Mouse (Mus musculus) frontal cortex, adult 2 months (tissue): ENCODE results near the gene Kctd21. TPM values are rescaled to one million over a fixed set of nuclear protein-coding genes. Genes with fewer than 3 reads are reported as not detected.

Experiments
- DNase-seq, 2 experiments: peaks; one replicate each; pipeline ENCODE4 v3.0.0; 2022; ENCODE audit warnings: low spot score in 1 of 2; ENCODE audit errors: extremely low spot score in 1 of 2
- polyA plus RNA-seq: library from polyadenylated mRNA; depleted of rRNA; stranded (reverse); fragments of >200 nt; gene quantifications from 2 replicates; pipeline ENCODE4 v1.2.3, GENCODE M21; 2012; rRNA removed

Gene Kctd21
- 13.5 and 14.0 TPM in 2 replicates for polyA plus RNA-seq

- DNase-seq = peak; percentile 87 to 95
Observed at GRCm38 (mm10) chr7:97331726-97332666, at the start of gene Kctd21, which contains the start of gene Usp35. Kctd21 (plus strand) TSS chr7:97332327. Usp35 (minus strand) TSS chr7:97332020.

- DNase-seq = no peak
Observed at GRCm38 (mm10) chr7:97296986-97297385, 35.1 kb upstream of the Kctd21 start.

GRCm38 (mm10) chr7:97297466-97297865, 34.7 kb upstream of the Kctd21 start:
- peak; percentile 62 to 91 for DNase-seq

GRCm38 (mm10) chr7:97298279-97298678, 33.8 kb upstream of the Kctd21 start:
- no peak for DNase-seq

- DNase-seq = no peak
Observed at GRCm38 (mm10) chr7:97298943-97299342, 33.2 kb upstream of the Kctd21 start.

GRCm38 (mm10) chr7:97300914-97301313, 31.2 kb upstream of the Kctd21 start:
- no peak for DNase-seq

GRCm38 (mm10) chr7:97301321-97301720, 30.8 kb upstream of the Kctd21 start:
- DNase-seq = no peak

GRCm38 (mm10) chr7:97302261-97302660, 29.9 kb upstream of the Kctd21 start:
- no peak for DNase-seq

- no peak for DNase-seq
Observed at GRCm38 (mm10) chr7:97302876-97303275, 29.3 kb upstream of the Kctd21 start.

- no peak for DNase-seq
Observed at GRCm38 (mm10) chr7:97303614-97304013, 28.5 kb upstream of the Kctd21 start.

- DNase-seq = no peak
Observed at GRCm38 (mm10) chr7:97304471-97304870, 27.7 kb upstream of the Kctd21 start.

GRCm38 (mm10) chr7:97305206-97305605, 26.9 kb upstream of the Kctd21 start:
- no peak for DNase-seq

GRCm38 (mm10) chr7:97306813-97307212, 25.3 kb upstream of the Kctd21 start:
- no peak for DNase-seq

- DNase-seq = no peak
Observed at GRCm38 (mm10) chr7:97307546-97307945, 24.6 kb upstream of the Kctd21 start.

GRCm38 (mm10) chr7:97309461-97310340, 22.4 kb upstream of the Kctd21 start:
- DNase-seq = no peak

GRCm38 (mm10) chr7:97310341-97310635, 21.8 kb upstream of the Kctd21 start:
- no peak for DNase-seq

GRCm38 (mm10) chr7:97311620-97312019, 20.5 kb upstream of the Kctd21 start:
- DNase-seq = no peak

- no peak for DNase-seq
Observed at GRCm38 (mm10) chr7:97312196-97312595, 19.9 kb upstream of the Kctd21 start.

GRCm38 (mm10) chr7:97312856-97313255, 19.3 kb upstream of the Kctd21 start:
- no peak for DNase-seq

GRCm38 (mm10) chr7:97313364-97313995, 18.6 kb upstream of the Kctd21 start:
- no peak for DNase-seq

- no peak for DNase-seq
Observed at GRCm38 (mm10) chr7:97314646-97315045, 17.5 kb upstream of the Kctd21 start.
